ENCODE assay signal across 8 mouse cellular contexts in the genomic region with DNA sequence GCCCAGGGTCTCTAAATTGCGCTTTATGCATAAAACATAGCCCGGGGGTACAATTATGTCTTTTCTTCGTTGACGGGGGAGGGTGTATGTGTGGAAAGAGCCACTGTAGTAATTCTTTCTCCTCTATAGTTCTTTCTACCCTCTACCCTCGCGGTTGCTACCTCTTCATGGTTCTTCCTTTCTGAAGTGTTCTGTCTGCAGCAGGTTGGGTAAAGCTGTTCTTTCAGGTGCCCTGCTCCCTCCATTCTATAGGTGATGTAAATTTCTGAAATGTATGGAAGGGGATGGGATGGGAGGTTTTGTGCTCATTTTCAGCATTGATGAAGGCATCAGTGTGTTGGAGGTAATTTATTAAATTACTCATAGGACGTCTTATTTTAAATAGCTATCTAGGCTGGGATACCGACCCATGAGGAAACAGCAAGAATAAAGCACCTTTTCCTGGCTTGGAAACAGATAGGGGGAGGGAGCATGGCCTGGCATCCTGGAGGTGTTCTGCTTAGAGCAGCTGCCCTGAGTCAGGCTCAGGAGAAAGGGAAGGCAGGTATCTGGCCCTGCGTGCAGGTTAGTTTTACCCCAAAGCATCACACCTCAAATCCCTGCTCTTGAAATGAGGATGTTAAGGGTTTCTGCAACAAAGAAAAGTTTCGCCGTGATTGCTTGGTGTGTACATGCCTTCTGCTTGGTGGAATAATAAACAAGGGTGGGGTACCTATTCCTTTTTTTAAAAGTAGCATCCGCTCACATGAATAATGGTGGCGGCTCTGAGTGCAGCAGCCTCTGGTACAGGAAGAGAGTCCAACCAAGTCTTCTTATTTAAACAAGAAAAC. TPM values are rescaled to one million over a fixed set of nuclear protein-coding genes. Genes with fewer than 3 reads are reported as not detected.
DNase-seq lines count a peak whose midpoint lies in the region; ATAC-seq and TF ChIP-seq lines count a peak whose summit lies in the region.

No protein-coding gene starts in this region.

- peak; percentile 90 for DNase-seq in heart, adult 11 months
- no peak for DNase-seq in heart, postnatal 25 days (ENCODE audit: low spot score)
- peak; percentile 90 for DNase-seq in midbrain, embryonic 11.5 days (ENCODE audit: low spot score, missing footprints)
- no peak for DNase-seq in urinary bladder, postnatal 25 days (ENCODE audit: low spot score)
- no peak for DNase-seq in gastrocnemius, postnatal 36 days
- no peak for DNase-seq in ovary, postnatal 36 days (ENCODE audit: low spot score)

- H3K4me1 ChIP-seq in cortical plate, adult 2 months (ENCODE audit: control insufficient read depth, insufficient read depth, low read length), result peaks cover 4% of the 10 kb centered on the region; the same call in 1 of the 2 replicates
- H3K4me1 ChIP-seq in hindbrain, embryonic 13.5 days (replicated peaks), result peaks cover 26% of the 10 kb centered on the region
- peaks cover 10% of the 10 kb centered on the region for H3K4me1 ChIP-seq in midbrain, embryonic 11.5 days (ENCODE audit: control insufficient read depth, insufficient read depth, low read length)

- H3K4me3 ChIP-seq in cortical plate, adult 2 months (ENCODE audit: insufficient read depth, low read length), result peak overlapping the region; percentile 95
- peak overlapping the region; percentile 73 for H3K4me3 ChIP-seq in hindbrain, embryonic 13.5 days
- H3K4me3 ChIP-seq in midbrain, embryonic 11.5 days (ENCODE audit: low read depth, low read length), result peak overlapping the region; percentile 10; the same call in 1 of the 2 replicates

- no peaks in the 10 kb centered on the region for H3K9me3 ChIP-seq in hindbrain, embryonic 13.5 days
- no peaks in the 10 kb centered on the region for H3K9me3 ChIP-seq in midbrain, embryonic 11.5 days (ENCODE audit: control insufficient read depth, low read length)

- intact Hi-C loops in heart, postnatal 25 days (cut with DNase I), result loop anchor here (5.0 to 10.0 kb wide), 6 partner anchors 50 to 375 kb away; partner anchors contain the start of gene Csl
- intact Hi-C loops in gastrocnemius, postnatal 36 days (cut with DNase I), result no loop called here

- TF ChIP-seq CTCF in cortical plate, adult 2 months (IDR thresholded peaks at IDR 0.05; ENCODE audit: extremely low read depth, insufficient read depth, low read length), result no peak

- H3K36me3 ChIP-seq in hindbrain, embryonic 13.5 days, result no peaks in the 10 kb centered on the region
- no peaks in the 10 kb centered on the region for H3K36me3 ChIP-seq in midbrain, embryonic 11.5 days (ENCODE audit: control insufficient read depth, insufficient read depth, low read length)

- WGBS in hindbrain, embryonic 13.5 days, result 19% methylated on average over 13 of the region's 13 CpGs
- 25% methylated on average over 13 of the region's 13 CpGs for WGBS in midbrain, embryonic 11.5 days

- H3K27me3 ChIP-seq in hindbrain, embryonic 13.5 days, result peaks cover 51% of the 10 kb centered on the region
- peaks cover 87% of the 10 kb centered on the region for H3K27me3 ChIP-seq in midbrain, embryonic 11.5 days (ENCODE audit: control insufficient read depth, insufficient read depth, low read length)

- H3K9ac ChIP-seq in hindbrain, embryonic 13.5 days, result peak overlapping the region; percentile 63
- no peak overlapping the region for H3K9ac ChIP-seq in midbrain, embryonic 11.5 days (ENCODE audit: low read length)

- H3K27ac ChIP-seq in cortical plate, adult 2 months (ENCODE audit: insufficient read depth, low read length), result peak overlapping the region; percentile 37; the same call in 1 of the 2 replicates
- H3K27ac ChIP-seq in hindbrain, embryonic 13.5 days, result 0 out of 2 replicates have a peak overlapping the region, but pooled peaks have one; percentile 8
- H3K27ac ChIP-seq in midbrain, embryonic 11.5 days (ENCODE audit: low read depth, low read length), result no peak overlapping the region

- no peak for ATAC-seq in hindbrain, embryonic 13.5 days (ENCODE audit: low FRiP score)
- no peak for ATAC-seq in midbrain, embryonic 11.5 days (ENCODE audit: low FRiP score)

- H3K4me2 ChIP-seq in hindbrain, embryonic 13.5 days, result peak overlapping the region; percentile 100
- peak overlapping the region; percentile 11; the same call in 1 of the 2 replicates for H3K4me2 ChIP-seq in midbrain, embryonic 11.5 days

- no peak for TF ChIP-seq POLR2A in cortical plate, adult 2 months (IDR thresholded peaks at IDR 0.05; ENCODE audit: extremely low read depth, insufficient read depth, low read length)

RNA-seq across cellular contexts. Expression of gene Kitl, which starts 1.7 kb away (rescaled TPM):
- total RNA-seq in heart, postnatal 25 days (2021), result 10 to 100 TPM; 65.6 to 82.6 TPM
- 20.5 and 21.2 TPM in 2 replicates for polyA plus RNA-seq in cortical plate, adult 2 months (2012; rRNA removed)
- polyA plus RNA-seq in hindbrain, embryonic 13.5 days (2015; fragmentation: Nextera tagmentation; extraction: Ambion mirVana), result 18.2 and 18.3 TPM in 2 replicates
- 12.8 and 13.7 TPM in 2 replicates for polyA plus RNA-seq in midbrain, embryonic 11.5 days (2014; fragmentation: Nextera tagmentation; extraction: Ambion mirVana)
- 10 to 100 TPM; 21.1 to 23.7 TPM for total RNA-seq in gastrocnemius, postnatal 36 days (2021)

Comparison
In these comparisons a context has a peak if more than half of its experiments do, and no peak if none do; other contexts are left out.
1. DNase-seq: peak in heart, adult 11 months (single experiment) and midbrain, embryonic 11.5 days (single experiment); none in heart, postnatal 25 days (single experiment), urinary bladder, postnatal 25 days (single experiment), gastrocnemius, postnatal 36 days (0 of 2) and ovary, postnatal 36 days (single experiment).
2. H3K4me3 ChIP-seq: peak in every context shown above with its lines; median percentile 95 in cortical plate, adult 2 months; 73 in hindbrain, embryonic 13.5 days; 10 in midbrain, embryonic 11.5 days.